Mouse (Mus musculus) urinary bladder, postnatal 14 days (tissue): ENCODE measurements around the gene Bnip2.

Source experiments
- DNase-seq: peaks from one replicate; pipeline ENCODE4 v3.0.0; 2021; ENCODE audit warnings: low spot score

Gene Bnip2

DNA sequence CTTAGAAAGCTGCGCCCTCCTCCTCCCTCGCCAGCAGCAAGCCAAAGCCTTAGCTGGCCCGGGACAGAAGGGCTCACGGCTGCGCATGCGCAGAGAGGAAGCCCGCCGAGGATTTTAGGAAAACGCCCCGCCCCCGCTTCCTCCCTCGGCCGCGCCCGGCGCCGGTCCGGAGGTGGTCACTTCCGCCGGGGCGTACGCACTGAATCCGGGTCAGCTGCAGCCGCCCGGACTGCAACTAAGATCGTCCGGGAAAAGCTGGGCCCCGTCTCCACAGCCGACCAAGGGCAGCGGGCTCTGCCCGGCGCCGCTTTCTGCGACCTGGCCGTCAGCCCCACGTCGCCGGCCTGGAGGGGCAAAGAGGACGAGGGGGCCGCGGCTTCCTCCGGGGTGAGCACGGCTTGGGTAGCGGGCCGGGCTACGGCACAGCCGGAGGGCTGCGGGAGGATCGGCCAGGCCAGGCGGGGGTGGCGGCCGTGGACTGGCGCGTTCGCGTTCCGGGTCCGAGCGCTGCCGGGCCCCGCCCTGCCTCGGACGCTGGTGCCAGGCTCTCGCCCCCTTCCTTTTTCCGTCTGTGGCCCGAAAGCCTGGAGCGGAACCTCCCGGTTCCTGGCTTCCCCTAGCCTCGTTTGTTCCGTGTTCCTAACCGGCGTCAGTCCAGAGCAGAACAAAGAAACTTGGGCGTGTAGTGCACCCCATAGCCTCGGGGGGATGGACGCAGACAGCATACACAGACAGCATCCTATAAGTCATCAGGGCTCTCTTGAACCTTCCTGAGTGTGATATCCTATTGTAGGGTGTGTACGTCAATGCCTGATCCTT lies at the start of gene Bnip2:
Bnip2 (plus strand) TSS at position 164 of the 819 bp plus-strand sequence.
- peak; percentile 98 for DNase-seq

- DNase-seq: no peak
These were observed 48.3 kb upstream of the Bnip2 start for GRCm38 (mm10) chr9:69940839-69941490.

DNA sequence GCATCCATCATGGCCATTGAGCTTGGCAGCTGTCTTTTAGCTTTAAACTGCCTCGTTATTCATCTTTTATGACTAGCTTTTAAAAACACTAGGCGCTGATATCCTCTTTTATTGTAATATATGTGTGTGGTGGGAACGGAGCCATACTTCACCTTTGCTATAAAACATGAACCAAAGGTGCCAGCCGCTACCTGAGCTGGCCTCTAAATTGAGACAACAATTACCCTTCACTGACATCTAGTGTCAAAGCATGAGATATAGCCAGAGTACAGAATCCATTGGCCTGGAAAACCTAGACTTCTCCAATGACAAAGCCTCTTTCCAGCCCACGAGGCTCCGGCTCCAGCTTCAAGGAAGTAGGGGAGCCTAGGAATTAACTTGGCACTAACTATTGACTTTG lies 47.7 kb upstream of the Bnip2 start:
- no peak for DNase-seq

DNA sequence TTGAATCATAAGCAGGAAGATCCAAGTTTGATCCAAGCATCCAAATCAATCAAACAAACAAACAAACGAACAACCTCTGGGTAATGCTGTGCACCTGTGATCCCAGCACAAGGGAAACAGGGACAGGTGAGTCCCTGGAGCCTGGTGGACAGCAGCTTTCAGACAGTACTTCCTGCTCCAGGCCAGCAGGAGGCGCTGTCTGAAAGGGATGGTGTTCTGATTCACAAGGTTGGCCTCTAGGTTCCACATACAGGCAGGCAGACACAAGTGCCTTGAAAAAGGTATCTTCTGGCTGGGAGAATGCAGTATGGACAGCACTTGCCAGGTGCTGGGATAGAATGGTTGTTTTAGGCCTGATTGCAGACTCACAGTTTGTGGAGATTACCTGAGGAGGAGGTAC lies 40.3 kb upstream of the Bnip2 start:
- DNase-seq: peak; percentile 41

DNA sequence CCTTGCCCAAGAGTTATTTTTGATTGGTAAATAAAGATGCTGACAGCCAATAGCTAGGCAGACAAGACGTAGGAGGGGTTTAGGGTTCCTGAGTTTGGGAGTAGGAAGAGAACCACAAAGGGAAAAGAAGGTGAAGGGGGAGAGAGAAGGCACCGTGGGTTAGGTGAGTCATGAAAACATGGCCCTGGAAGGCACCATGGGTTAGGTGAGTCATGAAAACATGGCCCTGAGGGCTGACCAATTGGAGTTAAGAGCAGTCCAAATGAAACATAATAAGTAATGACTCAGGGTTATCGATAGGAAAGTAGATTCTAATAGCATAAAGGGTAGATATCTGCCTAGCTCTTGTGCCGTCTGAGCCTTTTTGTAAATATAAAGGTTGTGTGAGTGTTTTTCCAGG lies 39.6 kb upstream of the Bnip2 start:
- no peak for DNase-seq

DNA sequence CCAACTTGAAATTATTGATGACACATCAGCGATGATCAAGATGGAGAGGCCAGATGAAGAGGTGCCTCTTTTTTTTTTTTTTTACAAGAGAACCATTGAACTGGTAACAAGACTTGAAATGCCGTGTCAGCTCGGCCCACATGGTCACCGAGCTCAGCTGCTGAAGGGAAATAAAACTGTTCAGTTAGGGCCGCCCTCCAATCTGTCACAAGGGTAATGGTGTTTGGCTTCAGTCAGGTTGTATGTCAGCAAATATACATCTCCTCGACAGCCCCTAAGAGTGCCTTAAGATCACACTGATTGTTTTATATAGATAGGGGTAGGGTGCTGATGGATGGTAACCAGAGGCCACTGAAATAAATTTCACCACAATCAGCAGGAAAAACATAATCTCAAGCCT lies 28.3 kb upstream of the Bnip2 start:
- DNase-seq: no peak

- DNase-seq: no peak
These were observed 24.9 kb upstream of the Bnip2 start for GRCm38 (mm10) chr9:69964370-69964769.

DNA sequence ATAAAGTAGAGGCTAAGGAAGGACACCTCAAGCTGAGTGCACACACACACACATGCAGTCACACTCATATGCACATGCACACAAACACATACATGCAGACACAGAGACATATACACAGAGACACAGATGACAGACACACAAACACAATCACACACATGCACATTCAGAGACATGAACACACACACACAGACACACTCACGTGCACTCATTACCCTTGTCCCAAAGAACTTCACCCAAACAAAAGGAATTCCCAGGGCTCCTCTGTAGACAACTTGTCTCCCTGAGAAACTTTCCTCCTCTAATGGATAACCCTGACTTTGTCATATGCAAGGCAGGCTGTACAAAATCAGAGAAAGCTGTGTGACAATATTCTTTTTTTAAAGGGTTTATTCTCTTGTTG lies 3.7 kb upstream of the Bnip2 start:
- no peak for DNase-seq

DNA sequence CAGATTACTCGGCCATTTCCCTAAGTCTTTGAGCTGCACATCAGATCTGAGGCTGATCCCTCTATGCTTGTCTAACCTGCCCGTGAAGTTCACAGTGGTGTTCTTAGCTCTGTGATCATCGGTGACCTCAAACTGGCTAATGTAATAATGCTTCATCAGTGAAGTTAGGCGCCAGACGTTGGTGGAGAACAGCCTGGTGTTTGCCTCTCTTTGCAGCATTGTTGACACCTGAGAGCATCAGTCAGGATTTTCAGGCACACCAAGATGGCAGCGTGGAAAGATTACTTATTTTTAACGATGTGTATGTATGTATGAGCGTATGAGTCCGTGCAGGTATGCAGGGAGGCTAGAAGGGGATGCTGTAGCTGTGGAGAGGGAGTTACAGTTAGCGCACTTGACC lies 3.2 kb upstream of the Bnip2 start:
- no peak for DNase-seq

GRCm38 (mm10) chr9:69986571-69986970 lies 2.7 kb upstream of the Bnip2 start:
- no peak for DNase-seq

DNA sequence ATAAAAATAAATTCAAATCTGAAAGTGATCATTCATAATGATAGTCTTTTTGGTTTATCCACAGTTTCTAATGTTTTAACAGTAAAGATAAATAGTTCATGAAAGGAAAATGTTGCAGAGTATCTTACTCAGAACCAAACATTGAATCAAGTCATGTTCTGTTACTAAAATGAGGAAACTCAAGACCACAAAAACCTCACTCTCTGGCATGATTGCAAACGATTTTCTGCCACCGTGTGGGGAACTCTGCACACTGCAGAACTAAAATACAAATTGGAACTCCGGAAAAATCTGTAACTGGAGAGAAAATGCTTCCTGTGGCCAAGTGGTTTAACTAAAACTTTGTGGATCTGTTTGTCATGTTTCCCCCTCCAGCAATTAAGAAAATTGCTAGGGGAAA lies 1.7 kb upstream of the Bnip2 start:
- peak; percentile 62 for DNase-seq

DNA sequence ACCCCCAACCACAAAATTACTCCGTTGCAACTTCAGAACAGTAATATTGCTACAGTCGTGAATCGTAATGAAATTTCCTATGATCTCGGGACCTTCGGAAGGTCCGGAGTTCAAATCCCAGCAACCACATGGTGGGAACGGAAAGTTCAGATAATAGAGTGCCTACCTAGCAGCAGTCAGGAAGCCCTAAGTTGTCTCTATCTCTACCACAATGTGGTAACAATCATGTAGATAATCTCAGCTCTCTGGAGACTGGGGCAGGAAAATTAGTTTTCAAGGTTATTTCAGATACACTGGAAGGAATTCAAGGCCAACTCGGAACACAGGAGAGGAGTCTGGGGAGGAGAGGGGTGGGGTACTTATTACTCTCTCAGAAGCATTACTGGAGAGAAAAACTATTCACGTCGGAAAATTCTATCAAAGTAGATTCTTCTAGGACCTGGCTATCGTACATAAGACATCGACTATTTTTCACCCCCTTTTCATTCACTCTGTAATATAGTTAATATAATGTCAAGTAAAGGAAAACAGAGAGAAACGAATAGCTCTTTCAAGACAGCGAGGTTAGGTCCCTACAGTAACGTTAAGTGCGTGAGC lies 462 bp upstream of the Bnip2 start:
- no peak for DNase-seq

- no peak for DNase-seq
These were observed 1.1 kb downstream of the Bnip2 start for GRCm38 (mm10) chr9:69990346-69990745.

DNA sequence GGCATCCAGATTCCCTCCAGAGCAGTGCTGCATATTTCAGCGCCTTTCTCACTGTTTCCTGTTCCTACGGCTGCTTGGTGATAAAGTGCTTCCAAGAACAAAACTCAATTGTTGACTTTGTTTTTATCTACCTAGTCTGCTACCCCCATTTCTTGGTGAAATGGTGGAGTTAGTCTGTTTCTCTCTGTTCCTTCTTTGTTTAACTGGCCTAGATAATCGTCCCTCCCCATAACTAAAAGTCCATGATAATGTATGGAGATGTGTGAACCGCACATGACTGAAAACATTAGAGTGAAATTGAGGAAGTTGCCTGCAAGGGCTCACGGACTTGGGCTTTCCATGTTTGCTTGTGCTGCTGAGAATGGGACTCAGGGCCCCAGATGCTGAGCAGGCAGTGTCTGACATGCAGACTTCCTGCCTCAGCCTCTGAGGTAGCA lies 3.6 kb downstream of the Bnip2 start:
- no peak for DNase-seq

- DNase-seq: no peak
These were observed 4.2 kb downstream of the Bnip2 start for GRCm38 (mm10) chr9:69993479-69993878.

- no peak for DNase-seq
These were observed 5.3 kb downstream of the Bnip2 start for GRCm38 (mm10) chr9:69994547-69994946.

GRCm38 (mm10) chr9:69999318-69999717 lies 10.1 kb downstream of the Bnip2 start:
- no peak for DNase-seq

DNA sequence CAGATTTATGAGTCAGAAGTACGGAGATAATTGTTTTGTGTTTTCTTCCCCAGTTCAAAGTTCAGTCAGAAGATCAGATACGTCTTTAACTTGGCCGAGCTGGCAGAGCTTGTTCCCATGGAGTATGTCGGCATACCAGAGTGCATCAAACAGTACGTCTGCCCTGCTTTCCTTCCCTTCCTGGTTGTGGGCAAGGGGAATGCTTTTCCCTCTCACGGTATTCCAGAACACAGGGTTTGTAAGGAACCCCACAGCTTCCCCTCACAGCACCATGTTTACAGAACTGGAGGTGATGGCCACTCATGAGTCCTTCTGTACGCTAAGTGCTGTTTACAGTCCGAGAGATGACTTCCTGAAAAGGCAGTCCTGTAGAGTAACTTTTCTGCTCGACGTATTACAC lies 14.2 kb downstream of the Bnip2 start:
- no peak for DNase-seq

DNA sequence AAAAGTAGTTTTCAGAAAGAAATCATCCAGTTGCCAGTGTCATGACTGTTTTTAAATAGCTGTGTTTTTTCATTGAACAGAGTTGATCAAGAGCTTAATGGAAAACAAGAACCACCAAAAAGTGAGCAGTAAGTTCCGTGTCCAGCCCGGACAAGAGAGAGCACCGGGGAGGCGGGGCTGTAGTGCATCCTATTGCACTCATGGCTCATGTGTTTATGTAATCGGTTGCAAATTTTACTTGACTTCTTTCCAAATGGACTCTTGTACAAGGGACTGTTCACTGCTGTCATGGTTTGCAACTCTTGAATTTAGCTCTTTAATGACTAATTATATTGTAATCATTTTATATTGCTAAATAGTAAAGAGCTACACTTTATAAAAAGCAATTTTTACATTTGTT lies 17.7 kb downstream of the Bnip2 start:
- no peak for DNase-seq

DNA sequence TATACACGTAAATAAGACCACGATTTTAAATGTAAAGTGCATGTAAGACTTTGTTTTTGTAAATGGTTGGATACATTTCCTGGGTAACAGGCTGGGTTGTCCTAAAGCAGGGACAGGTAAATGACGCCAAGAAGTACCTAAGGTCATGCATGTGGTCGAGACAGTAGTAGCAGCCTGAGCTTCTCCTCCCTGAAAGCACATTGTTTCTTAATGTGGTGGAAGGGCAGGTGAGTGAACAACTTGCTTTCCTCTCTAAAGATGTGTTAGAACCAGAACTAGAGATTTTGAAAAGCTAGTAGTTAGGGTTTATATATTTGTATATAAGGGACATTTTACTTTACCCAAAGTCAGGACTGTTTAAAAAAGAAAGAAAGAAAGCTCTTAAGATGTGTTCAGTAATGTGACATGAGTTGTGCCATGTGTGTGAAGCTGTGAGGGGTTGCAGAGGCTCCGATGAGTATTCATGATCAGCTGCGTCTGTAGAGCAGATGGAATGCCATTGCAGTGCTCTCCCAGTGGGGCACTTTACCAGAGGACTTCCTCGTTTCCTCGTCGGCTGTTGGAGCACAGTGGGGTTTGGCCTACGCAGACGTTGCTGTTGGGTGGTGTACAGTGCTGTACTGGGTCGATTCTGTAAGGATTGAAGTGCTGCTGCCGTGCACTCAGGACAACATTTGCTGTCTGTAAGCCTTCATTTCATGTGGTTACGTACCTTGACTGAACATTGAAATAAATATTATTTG lies 18.4 kb downstream of the Bnip2 start:
- DNase-seq: no peak

- DNase-seq: no peak
These were observed 20.6 kb downstream of the Bnip2 start for GRCm38 (mm10) chr9:70009754-70010304.

DNA sequence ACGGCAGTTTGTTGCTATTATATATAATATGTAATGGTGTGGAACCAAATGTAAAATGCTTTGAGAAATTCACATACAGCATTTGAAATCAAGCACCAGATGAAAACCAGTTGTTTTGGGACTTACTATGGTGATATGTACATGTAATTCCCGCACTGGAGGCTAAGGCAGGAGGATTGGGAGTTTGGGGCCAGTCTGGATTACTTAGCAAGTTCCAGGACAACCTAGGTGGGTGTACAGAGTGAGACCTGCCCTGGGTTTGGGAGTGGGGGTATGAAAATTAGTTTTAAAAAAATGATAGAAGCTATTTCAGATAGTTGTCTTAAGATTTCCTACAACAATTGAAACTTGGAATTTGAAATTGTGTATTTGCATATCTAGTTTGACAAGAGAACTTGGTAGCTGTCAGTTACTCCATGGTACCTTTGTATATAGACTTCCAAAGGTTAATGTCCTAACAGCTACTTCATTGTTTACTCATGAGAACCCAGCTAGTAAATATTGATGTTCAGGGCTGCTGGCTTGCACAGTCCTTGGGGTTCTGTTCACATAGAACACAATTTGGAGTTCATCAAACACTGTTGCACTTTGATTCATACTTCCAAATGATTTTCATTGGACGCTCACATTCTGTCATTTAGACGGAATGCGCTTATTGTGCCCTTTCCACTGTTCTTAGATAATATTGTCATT lies 21.7 kb downstream of the Bnip2 start:
- no peak for DNase-seq
